ENCODE assay signal across 13 mouse cellular contexts in genomic region chr6:36777039-36777438, GRCm38 (mm10). TPM values are rescaled to one million over a fixed set of nuclear protein-coding genes. Genes with fewer than 3 reads are reported as not detected.
A peak's percentile ranks its signal among the peaks of the same experiment; 100 is the strongest.
DNase-seq lines count a peak whose midpoint lies in the region; ATAC-seq and TF ChIP-seq lines count a peak whose summit lies in the region.
"Had no signal": no experiment of that assay in that cellular context is flagged by ENCODE, and none has a peak within 500 bp of the region (broad histone marks: within the 10 kb centered on the region; RNA-seq: fewer than 3 reads in every experiment).

No protein-coding gene starts in this region.

- H3K27me3 ChIP-seq in heart, embryonic 13.5 days (replicated peaks) = no peaks in the 10 kb centered on the region
- H3K27me3 ChIP-seq in neural tube, embryonic 11.5 days (ENCODE audit: control insufficient read depth, insufficient read depth, low read length) = no peaks in the 10 kb centered on the region
- H3K27me3 ChIP-seq in hindbrain, embryonic 15.5 days = no peaks in the 10 kb centered on the region; the same call in 1 of the 2 replicates
- no peaks in the 10 kb centered on the region for H3K27me3 ChIP-seq in liver, postnatal 0 days (ENCODE audit: insufficient read depth, low read length)
- H3K27me3 ChIP-seq: embryonic facial prominence, embryonic 12.5 days; megakaryocyte, embryonic 14.5 days had no signal

- no peak for DNase-seq in heart, adult 9 months (ENCODE audit: low spot score in 2 of 2)
- no peak for DNase-seq in neural tube, embryonic 11.5 days (ENCODE audit: low spot score)
- DNase-seq in neural tube, embryonic 10.5 days (ENCODE audit: extremely low spot score, low spot score) = no peak
- DNase-seq in liver, postnatal 0 days = no peak
- no peak for DNase-seq in thymus, postnatal 14 days
- DNase-seq in urinary bladder, postnatal 10 days (ENCODE audit: low spot score) = no peak
- DNase-seq: cerebellum, adult 9-10 months; heart, postnatal 4 days had no signal

- H3K9me3 ChIP-seq in heart, embryonic 13.5 days = no peaks in the 10 kb centered on the region
- H3K9me3 ChIP-seq in neural tube, embryonic 11.5 days (ENCODE audit: control insufficient read depth, low read length) = no peaks in the 10 kb centered on the region
- no peaks in the 10 kb centered on the region for H3K9me3 ChIP-seq in hindbrain, embryonic 15.5 days
- H3K9me3 ChIP-seq in liver, postnatal 0 days (ENCODE audit: low read length) = no peaks in the 10 kb centered on the region
- H3K9me3 ChIP-seq: embryonic facial prominence, embryonic 12.5 days; G1E had no signal

- no peak for TF ChIP-seq EP300 in liver, postnatal 0 days (IDR thresholded peaks at IDR 0.05; ENCODE audit: low read depth)

- H3K4me2 ChIP-seq in heart, embryonic 13.5 days = no peak overlapping the region
- H3K4me2 ChIP-seq in neural tube, embryonic 11.5 days (ENCODE audit: low read depth) = no peak overlapping the region
- H3K4me2 ChIP-seq in hindbrain, embryonic 15.5 days = no peak overlapping the region
- no peak overlapping the region for H3K4me2 ChIP-seq in liver, postnatal 0 days (ENCODE audit: low read depth, low read length)
- H3K4me2 ChIP-seq: embryonic facial prominence, embryonic 12.5 days had no signal

- WGBS in heart, embryonic 13.5 days = 24% methylated on average over 2 of the region's 2 CpGs
- 48% methylated on average over 2 of the region's 2 CpGs for WGBS in neural tube, embryonic 11.5 days
- WGBS in hindbrain, embryonic 15.5 days = 24% methylated on average over 2 of the region's 2 CpGs
- WGBS in liver, postnatal 0 days (ENCODE audit: insufficient replicate concordance) = 14% methylated on average over 2 of the region's 2 CpGs

- H3K27ac ChIP-seq in heart, embryonic 13.5 days (replicated peaks) = peak overlapping the region; percentile 55
- peak overlapping the region; percentile 54 for H3K27ac ChIP-seq in neural tube, embryonic 11.5 days (ENCODE audit: low read depth, low read length)
- peak overlapping the region; percentile 61 for H3K27ac ChIP-seq in hindbrain, embryonic 15.5 days (replicated peaks)
- no peak overlapping the region for H3K27ac ChIP-seq in liver, postnatal 0 days (ENCODE audit: low read depth)
- H3K27ac ChIP-seq: embryonic facial prominence, embryonic 12.5 days had no signal

- ATAC-seq in heart, embryonic 13.5 days (ENCODE audit: extremely low read depth, insufficient number of reproducible peaks, low FRiP score, low TSS enrichment) = no peak
- no peak for ATAC-seq in neural tube, embryonic 11.5 days (ENCODE audit: insufficient read depth, low FRiP score, low TSS enrichment)
- no peak for ATAC-seq in hindbrain, embryonic 15.5 days (ENCODE audit: low FRiP score, low read depth)
- no peak for ATAC-seq in liver, postnatal 0 days

- no peak overlapping the region for H3K9ac ChIP-seq in heart, embryonic 13.5 days
- H3K9ac ChIP-seq in neural tube, embryonic 11.5 days (ENCODE audit: low read length) = no peak overlapping the region
- no peak overlapping the region for H3K9ac ChIP-seq in hindbrain, embryonic 15.5 days
- no peak overlapping the region for H3K9ac ChIP-seq in liver, postnatal 0 days (replicated peaks)
- H3K9ac ChIP-seq: embryonic facial prominence, embryonic 12.5 days had no signal

- peaks cover 53% of the 10 kb centered on the region for H3K4me1 ChIP-seq in heart, embryonic 13.5 days
- peaks cover 32% of the 10 kb centered on the region for H3K4me1 ChIP-seq in neural tube, embryonic 11.5 days (ENCODE audit: control insufficient read depth, insufficient read depth, low read length)
- H3K4me1 ChIP-seq in hindbrain, embryonic 15.5 days (replicated peaks) = peaks cover 56% of the 10 kb centered on the region
- no peaks in the 10 kb centered on the region for H3K4me1 ChIP-seq in liver, postnatal 0 days (ENCODE audit: insufficient read depth)
- H3K4me1 ChIP-seq: megakaryocyte, embryonic 14.5 days had no signal

- no peak overlapping the region for H3K4me3 ChIP-seq in heart, embryonic 13.5 days
- H3K4me3 ChIP-seq in neural tube, embryonic 11.5 days (ENCODE audit: low read depth, low read length) = no peak overlapping the region
- no peak overlapping the region for H3K4me3 ChIP-seq in hindbrain, embryonic 15.5 days
- H3K4me3 ChIP-seq in liver, postnatal 0 days (ENCODE audit: low read depth, low read length) = no peak overlapping the region
- H3K4me3 ChIP-seq: embryonic facial prominence, embryonic 12.5 days; megakaryocyte, embryonic 14.5 days had no signal

- no peak for TF ChIP-seq CTCF in liver, postnatal 0 days (IDR thresholded peaks at IDR 0.05; ENCODE audit: low read depth)

- H3K36me3 ChIP-seq in heart, embryonic 13.5 days = peaks cover 8% of the 10 kb centered on the region
- no peaks in the 10 kb centered on the region for H3K36me3 ChIP-seq in neural tube, embryonic 11.5 days (ENCODE audit: control insufficient read depth, insufficient read depth, low read length)
- H3K36me3 ChIP-seq in hindbrain, embryonic 15.5 days = peaks cover 3% of the 10 kb centered on the region
- no peaks in the 10 kb centered on the region for H3K36me3 ChIP-seq in liver, postnatal 0 days (replicated peaks; ENCODE audit: insufficient read depth, low read length)
- H3K36me3 ChIP-seq: G1E had no signal

RNA-seq across cellular contexts. Expression of gene Ptn, which starts 33.0 kb away (rescaled TPM):
- polyA plus RNA-seq in heart, embryonic 13.5 days (2015; fragmentation: Nextera tagmentation; extraction: Ambion mirVana) = 328 and 358 TPM in 2 replicates
- polyA plus RNA-seq in neural tube, embryonic 11.5 days (2014; fragmentation: Nextera tagmentation; extraction: Ambion mirVana) = 325 and 348 TPM in 2 replicates
- 786 and 825 TPM in 2 replicates for polyA plus RNA-seq in hindbrain, embryonic 15.5 days (2015; fragmentation: Nextera tagmentation; extraction: Ambion mirVana)
- 3.6 and 4.2 TPM in 2 replicates for polyA plus RNA-seq in liver, postnatal 0 days (2015; fragmentation: Nextera tagmentation; extraction: Ambion mirVana)
- polyA plus RNA-seq: G1E had no signal

Comparison
In these comparisons a context has a peak if more than half of its experiments do, and no peak if none do; other contexts are left out.
1. RNA of gene Ptn, which starts 33.0 kb away (polyA plus RNA-seq): 786 to 825 TPM in hindbrain, embryonic 15.5 days, 328 to 358 TPM in heart, embryonic 13.5 days and 325 to 348 TPM in neural tube, embryonic 11.5 days; 3.6 to 4.2 TPM in liver, postnatal 0 days; every median in the first group is over 10 times any median in the second.